Mouse (Mus musculus): ENCODE data around the gene Avpr1a. TPM values are rescaled to one million over a fixed set of nuclear protein-coding genes. Genes with fewer than 3 reads are reported as not detected.

The Avpr1a gene
- total and polyA plus RNA-seq, 2 experiments from 2014 or later, result 3.1 to 5.2 TPM

DNA sequence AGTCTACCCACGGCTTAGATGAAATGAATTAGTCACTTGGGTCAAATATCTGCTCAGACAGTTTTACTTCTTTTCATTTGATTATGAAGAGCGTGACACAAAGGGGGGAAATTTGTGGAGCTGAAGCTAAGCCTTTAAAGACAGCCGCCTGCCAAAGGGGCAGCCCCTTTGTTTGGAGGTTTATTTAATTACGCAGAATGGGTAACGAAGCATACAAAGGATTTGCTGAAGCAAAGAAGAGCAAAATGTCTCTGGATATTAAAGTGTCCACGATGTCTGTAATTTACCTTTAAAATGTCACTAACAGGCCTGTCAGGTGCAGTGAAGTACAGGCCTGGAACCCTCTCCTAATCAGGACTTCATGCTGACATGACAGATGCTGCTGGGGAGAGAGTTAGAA lies 51.0 kb downstream of the Avpr1a start:
- ATAC-seq (no peak), DNase-seq (ENCODE audit: low spot score) (peak; percentile 27)
- 23% methylated on average over 6 of the region's 6 CpGs for WGBS
- Histone ChIP-seq H3K9ac (replicated peaks; ENCODE audit: low read length) (no peak overlapping the region), H3K36me3 (ENCODE audit: insufficient read depth, low read length) (no peaks in the 10 kb centered on the region), H3K27ac (no peak overlapping the region), H3K27me3 (ENCODE audit: insufficient read depth, low read length) (no peaks in the 10 kb centered on the region), H3K9me3 (ENCODE audit: low read length) (no peaks in the 10 kb centered on the region), H3K4me3 (ENCODE audit: low read length) (no peak overlapping the region), H3K4me1 (ENCODE audit: insufficient read depth, low read length) (no peaks in the 10 kb centered on the region), H3K4me2 (ENCODE audit: low read depth, low read length) (no peak overlapping the region)
- no peak for TF ChIP-seq CTCF (IDR thresholded peaks at IDR 0.05; ENCODE audit: low read depth)

Other genes with a start within 250 kb of the Avpr1a start
- 50.6 and 60.2 TPM in 2 replicates for gene Ppm1h, start 230.3 kb downstream of the Avpr1a start, total RNA-seq (2014; rRNA removed)
- 50.3 and 54.9 TPM in 2 replicates for gene Ppm1h, start 230.3 kb downstream of the Avpr1a start, polyA plus RNA-seq (2015; fragmentation: Nextera tagmentation; extraction: Ambion mirVana)

Data from hindbrain, postnatal 0 days (tissue).